Mouse (Mus musculus) liver, adult 2 months (tissue): ENCODE data around the gene Pdx1. TPM values are rescaled to one million over a fixed set of nuclear protein-coding genes. Genes with fewer than 3 reads are reported as not detected.

ENCODE experiments used
- DNase-seq: peaks from one replicate; pipeline ENCODE4 v3.0.0-alpha.2; 2011; ENCODE audit warnings: low read depth, low spot score; ENCODE audit errors: extremely low read depth
- H3K27ac ChIP-seq: fragments of 200-500 bp; replicated peaks from 2 replicates; pipeline ENCODE4 v1.5.1; 2012; ENCODE audit warnings: low read depth, mild to moderate bottlenecking, control low read depth, inconsistent platforms, low read length; ENCODE audit not compliant: insufficient read depth
- H3K27me3 ChIP-seq: fragments of 200-500 bp; 2 replicates; pipeline ENCODE4 v1.6.1; 2012; ENCODE audit warnings: mild to moderate bottlenecking, moderate library complexity, low read length, inconsistent platforms; ENCODE audit not compliant: control insufficient read depth, insufficient read depth
- H3K36me3 ChIP-seq: fragments of 200-500 bp; 2 replicates; pipeline ENCODE4 v1.6.1; 2012; ENCODE audit warnings: low read length, inconsistent platforms; ENCODE audit not compliant: control insufficient read depth, insufficient read depth
- H3K4me1 ChIP-seq: fragments of 200-500 bp; 2 replicates; pipeline ENCODE4 v1.6.1; 2011; ENCODE audit warnings: low read length; ENCODE audit not compliant: control insufficient read depth, insufficient read depth
- H3K4me3 ChIP-seq: fragments of 200-500 bp; 2 replicates; pipeline ENCODE4 v1.5.1; 2011; ENCODE audit warnings: low read depth, mild to moderate bottlenecking, control low read depth, low read length, moderate library complexity; ENCODE audit not compliant: insufficient read depth
- H3K79me2 ChIP-seq: fragments of 200-500 bp; 2 replicates; pipeline ENCODE4 v1.6.1; 2012; ENCODE audit warnings: inconsistent platforms, mild to moderate bottlenecking, low read length, moderate library complexity; ENCODE audit not compliant: control insufficient read depth, insufficient read depth
- H3K9ac ChIP-seq: fragments of 200-500 bp; 2 replicates; pipeline ENCODE4 v1.6.1; 2012; ENCODE audit warnings: low read depth, mild to moderate bottlenecking, control low read depth, inconsistent platforms, low read length
- CTCF ChIP-seq: fragments of 200-500 bp; IDR thresholded peaks from 2 replicates; pipeline ENCODE4 v1.5.1; 2011; ENCODE audit warnings: low read depth, low read length, control low read depth
- POLR2A ChIP-seq: fragments of 200-500 bp; IDR thresholded peaks from 2 replicates; pipeline ENCODE4 v1.6.1; 2011; ENCODE audit warnings: low read length, control low read depth; ENCODE audit not compliant: insufficient read depth; ENCODE audit errors: extremely low read depth
- WGBS: fragments of 180-500 bp; shearing (Covaris S2); methylation state at CpG from one replicate; pipeline ENCODE4 v1.1.7; 2018; 5-methylcytosine and 5-hydroxymethylcytosine counted together
- polyA plus RNA-seq: library from polyadenylated mRNA; depleted of rRNA; stranded (reverse); fragments of >200 nt; gene quantifications from 2 replicates; pipeline ENCODE4 v1.2.3, GENCODE M21; 2012
- total RNA-seq: library from RNA; depleted of rRNA; stranded (reverse); fragments of >200 nt; gene quantifications from 2 replicates; pipeline ENCODE4 v1.2.3, GENCODE M21; 2014

The Pdx1 gene
- total and polyA plus RNA-seq, 2 experiments = not detected

DNA sequence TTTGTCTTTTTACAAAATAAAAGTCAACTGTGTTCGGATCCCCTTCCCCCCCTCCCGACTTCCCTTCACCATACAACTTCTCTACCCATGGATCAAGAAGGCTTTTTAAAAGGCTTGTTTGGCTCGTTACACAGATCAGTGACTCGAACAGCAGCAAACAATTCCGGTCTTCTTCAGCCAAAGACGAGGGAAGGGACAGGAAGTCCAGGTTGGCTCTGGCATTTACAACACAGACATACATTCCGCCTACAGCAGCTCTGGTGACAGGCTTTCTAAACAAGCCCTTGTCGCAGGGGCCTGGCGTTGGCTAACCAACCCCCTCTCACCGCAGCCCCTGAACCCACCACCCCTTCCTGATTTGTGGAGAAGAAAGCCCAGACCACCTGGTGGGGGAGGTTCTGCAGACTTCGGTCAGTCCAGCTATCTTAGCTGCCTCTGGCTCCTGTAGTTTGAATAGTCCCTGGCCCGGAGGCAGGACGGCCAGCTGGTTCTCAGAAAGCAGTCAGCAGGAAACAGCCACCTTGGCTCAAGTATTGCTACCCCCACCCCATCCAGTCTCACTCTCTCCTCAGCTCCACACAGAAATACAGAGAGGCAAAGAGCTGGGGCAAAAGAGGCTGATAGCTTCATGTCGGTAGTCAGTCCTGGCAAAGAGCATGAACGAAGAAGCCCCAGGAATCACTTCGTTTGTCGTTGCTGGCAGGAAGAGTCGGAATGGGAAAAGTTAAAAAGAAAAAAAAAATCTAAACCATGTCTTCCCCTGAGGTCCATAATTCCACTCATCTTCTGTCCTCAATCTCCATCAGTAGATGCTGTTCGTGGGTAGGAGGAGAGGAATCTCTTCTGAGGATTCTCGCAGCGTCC lies 31.4 kb downstream of the Pdx1 start:
- Histone ChIP-seq H3K9ac (no peak overlapping the region), H3K79me2 (no peaks in the 10 kb centered on the region), H3K4me3 (no peak overlapping the region), H3K4me1 (peaks cover 3% of the 10 kb centered on the region), H3K36me3 (no peaks in the 10 kb centered on the region), H3K27ac (no peak overlapping the region), H3K27me3 (peaks cover 34% of the 10 kb centered on the region)
- TF ChIP-seq CTCF (no peak), POLR2A (no peak)
- DNase-seq = no peak
- 8% methylated on average over 21 of the region's 21 CpGs for WGBS

DNA sequence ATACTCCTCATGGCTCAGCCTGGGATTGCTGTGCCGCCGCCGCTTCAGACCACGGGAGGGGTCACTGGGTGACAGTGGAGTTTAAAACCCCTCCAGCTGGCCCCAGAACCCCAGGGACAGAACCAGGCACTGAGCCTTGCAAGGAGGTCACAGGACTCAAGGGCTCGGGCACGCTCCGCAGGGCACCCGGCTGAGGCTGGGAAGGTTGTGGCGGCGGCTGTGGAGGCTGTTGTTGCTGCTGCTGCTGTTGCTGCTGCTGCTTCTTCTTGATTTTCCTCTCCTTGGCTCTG lies 32.0 kb downstream of the Pdx1 start:
- no peak for DNase-seq
- no peaks in the 10 kb centered on the region for H3K79me2 ChIP-seq
- no peak for TF ChIP-seq POLR2A
- no peak for TF ChIP-seq CTCF
- H3K36me3 ChIP-seq = no peaks in the 10 kb centered on the region
- H3K9ac ChIP-seq = no peak overlapping the region
- peaks cover 3% of the 10 kb centered on the region for H3K4me1 ChIP-seq
- 21% methylated on average over 10 of the region's 10 CpGs for WGBS
- peaks cover 39% of the 10 kb centered on the region for H3K27me3 ChIP-seq
- H3K27ac ChIP-seq = no peak overlapping the region
- no peak overlapping the region for H3K4me3 ChIP-seq

GRCm38 (mm10) chr5:147302141-147302540 lies 32.4 kb downstream of the Pdx1 start:
- DNase-seq = no peak
- no peak for TF ChIP-seq CTCF
- TF ChIP-seq POLR2A = no peak
- Histone ChIP-seq H3K27me3 (peaks cover 43% of the 10 kb centered on the region), H3K79me2 (no peaks in the 10 kb centered on the region), H3K4me3 (no peak overlapping the region), H3K9ac (no peak overlapping the region), H3K36me3 (no peaks in the 10 kb centered on the region), H3K27ac (no peak overlapping the region), H3K4me1 (peaks cover 3% of the 10 kb centered on the region)
- 27% methylated on average over 8 of the region's 8 CpGs for WGBS

- Histone ChIP-seq H3K27ac (no peak overlapping the region), H3K9ac (no peak overlapping the region), H3K4me1 (peaks cover 3% of the 10 kb centered on the region), H3K4me3 (no peak overlapping the region), H3K79me2 (no peaks in the 10 kb centered on the region), H3K27me3 (peaks cover 45% of the 10 kb centered on the region), H3K36me3 (no peaks in the 10 kb centered on the region)
- DNase-seq = no peak
- WGBS = 13% methylated on average over 13 of the region's 13 CpGs
- TF ChIP-seq CTCF (no peak), POLR2A (no peak)
Measured at GRCm38 (mm10) chr5:147302746-147303400, 33.1 kb downstream of the Pdx1 start.

- 4% methylated on average over 54 of the region's 54 CpGs for WGBS
- TF ChIP-seq POLR2A = no peak
- no peak for TF ChIP-seq CTCF
- Histone ChIP-seq H3K36me3 (no peaks in the 10 kb centered on the region), H3K27ac (no peak overlapping the region), H3K4me1 (peaks cover 3% of the 10 kb centered on the region), H3K27me3 (peaks cover 50% of the 10 kb centered on the region), H3K79me2 (no peaks in the 10 kb centered on the region), H3K4me3 (no peak overlapping the region), H3K9ac (no peak overlapping the region)
- no peak for DNase-seq
Measured at GRCm38 (mm10) chr5:147304276-147305155, 34.8 kb downstream of the Pdx1 start.
